Mouse (Mus musculus) cortical plate, adult 2 months (tissue): Measurements from ENCODE around the gene Rgr.
"Not testable (repeated sequence)": the region's sequence is repeated elsewhere in the genome, so short reads cannot be mapped to it uniquely, and the experiment has no call there.

ENCODE experiments used
- CTCF ChIP-seq: fragments of 200-500 bp; IDR thresholded peaks from 2 replicates; pipeline ENCODE4 v1.5.1; 2011; ENCODE audit warnings: mild to moderate bottlenecking, control low read depth, low read length; ENCODE audit not compliant: insufficient read depth; ENCODE audit errors: extremely low read depth
- POLR2A ChIP-seq: fragments of 200-500 bp; IDR thresholded peaks from 2 replicates; pipeline ENCODE4 v1.6.1; 2011; ENCODE audit warnings: mild to moderate bottlenecking, low read length, control low read depth; ENCODE audit not compliant: insufficient read depth; ENCODE audit errors: extremely low read depth

DNA sequence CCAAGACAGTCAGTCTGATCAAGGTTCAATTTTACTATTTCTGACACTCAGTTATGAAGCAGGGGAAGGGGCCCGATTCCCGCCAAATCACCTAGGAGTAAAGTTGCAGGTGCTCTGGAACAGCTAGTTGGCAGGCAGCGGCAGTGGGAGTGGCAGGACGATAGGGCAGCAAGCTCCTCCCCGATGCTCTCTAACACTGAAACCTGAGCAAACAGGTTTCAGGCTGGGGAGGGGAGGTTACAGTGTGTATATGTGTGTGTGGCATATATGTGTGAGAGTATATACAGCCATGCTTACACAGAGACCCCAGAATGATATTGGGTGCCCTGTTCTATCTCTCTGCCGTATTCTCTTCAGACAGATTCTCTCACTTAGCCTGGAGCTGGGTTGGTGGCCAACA is 48.0 kb downstream of the Rgr start:
- not testable (repeated sequence) for TF ChIP-seq POLR2A, CTCF
